Mouse (Mus musculus): ENCODE measurements around the gene Ube4a.

DNA sequence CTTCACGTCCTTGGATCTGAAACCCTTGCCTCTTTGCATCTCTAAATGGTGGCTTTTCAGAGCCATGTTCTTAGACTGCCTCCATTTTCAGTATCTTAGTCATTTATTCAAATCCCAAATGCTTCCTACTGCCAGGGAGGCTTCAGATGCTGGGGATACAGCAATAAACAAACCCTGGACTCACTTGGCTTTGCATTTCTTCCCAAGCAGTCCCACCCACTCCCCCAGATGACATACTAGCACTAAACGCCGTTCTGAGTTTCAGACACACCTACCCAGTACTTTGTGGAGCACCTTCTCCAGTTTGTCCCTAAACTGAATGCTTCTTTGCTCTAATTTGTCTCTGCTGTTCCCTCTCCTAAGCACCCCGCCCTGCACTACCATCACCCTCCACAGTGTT lies 68.4 kb downstream of the Ube4a start:
- TF ChIP-seq CTCF (IDR thresholded peaks at IDR 0.05; ENCODE audit: extremely low read depth, insufficient read depth, insufficient read length, insufficient replicate concordance): no peak
- TF ChIP-seq POLR2A (IDR thresholded peaks at IDR 0.05; ENCODE audit: low read depth, low read length): no peak
